Mouse (Mus musculus): ENCODE measurements around the gene Cox8a.

Gene Cox8a

GRCm38 (mm10) chr19:7217162-7217925 lies at the start of gene Cox8a:
Gene Cox8a, minus strand, starts transcription at chr19:7217616.
- peak; percentile 89 to 90 for DNase-seq (ENCODE audit: low read depth in 2 of 2, low spot score in 2 of 2)

GRCm38 (mm10) chr19:7266421-7266831 lies 49.0 kb upstream of the Cox8a start:
- DNase-seq (ENCODE audit: low read depth in 2 of 2, low spot score in 2 of 2): no peak

- DNase-seq (ENCODE audit: low read depth in 2 of 2, low spot score in 2 of 2): no peak
Measured at GRCm38 (mm10) chr19:7265478-7266191, 48.2 kb upstream of the Cox8a start.

DNA sequence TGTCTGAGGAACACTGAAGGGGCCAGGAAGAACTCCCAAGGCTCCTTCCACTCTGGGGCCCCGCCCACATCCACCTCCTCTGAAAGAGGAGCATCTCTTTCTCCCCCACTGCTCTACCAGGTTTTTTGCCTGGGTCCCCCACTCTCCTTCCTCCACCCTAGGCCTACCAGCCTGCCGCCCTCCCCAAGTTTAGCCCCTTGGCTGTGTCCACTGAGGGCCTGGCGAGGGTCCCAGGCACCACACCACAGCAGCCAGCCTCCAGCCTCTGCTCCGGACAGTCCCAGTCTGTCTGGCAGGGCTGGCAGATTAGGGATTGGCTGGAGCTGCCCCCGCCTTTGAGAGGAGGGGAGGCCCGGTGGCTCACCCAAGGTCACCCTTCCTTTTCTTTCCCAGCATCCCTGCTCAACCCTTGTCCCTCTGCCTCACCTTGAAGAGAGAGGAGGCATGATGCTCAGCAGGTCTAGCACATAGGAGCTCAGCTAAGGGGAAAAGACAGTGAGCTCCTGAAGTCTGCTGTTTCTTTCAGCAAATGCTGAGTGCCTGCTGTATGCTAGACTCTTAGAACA lies 47.4 kb upstream of the Cox8a start:
- no peak for DNase-seq (ENCODE audit: low read depth in 2 of 2, low spot score in 2 of 2)

GRCm38 (mm10) chr19:7264088-7264765 lies 46.8 kb upstream of the Cox8a start:
- peak; percentile 76 to 83 for DNase-seq (ENCODE audit: low read depth in 2 of 2, low spot score in 2 of 2)

DNA sequence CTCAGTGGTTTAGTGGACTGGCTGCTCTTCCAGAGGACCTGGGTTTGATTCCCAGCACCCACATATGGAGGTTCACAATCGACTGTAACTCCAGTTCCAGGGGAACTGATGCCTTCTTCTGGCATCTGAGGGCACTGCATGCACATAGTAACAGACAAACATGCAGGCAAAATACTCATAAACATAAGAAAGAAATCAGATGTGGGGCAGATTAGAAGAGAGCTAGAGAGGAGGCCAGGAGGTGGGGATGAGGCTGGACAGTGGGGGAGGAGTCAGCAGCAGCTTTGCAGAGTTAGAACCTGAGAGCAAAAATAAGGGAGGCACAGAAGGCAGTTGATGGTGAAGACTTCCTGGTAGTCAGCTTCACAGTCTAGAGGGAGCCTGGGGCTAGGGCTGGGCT lies 45.2 kb upstream of the Cox8a start:
- DNase-seq (ENCODE audit: low read depth in 2 of 2, low spot score in 2 of 2): no peak

- no peak for DNase-seq (ENCODE audit: low read depth in 2 of 2, low spot score in 2 of 2)
Measured at GRCm38 (mm10) chr19:7261964-7262363, 44.5 kb upstream of the Cox8a start.

DNA sequence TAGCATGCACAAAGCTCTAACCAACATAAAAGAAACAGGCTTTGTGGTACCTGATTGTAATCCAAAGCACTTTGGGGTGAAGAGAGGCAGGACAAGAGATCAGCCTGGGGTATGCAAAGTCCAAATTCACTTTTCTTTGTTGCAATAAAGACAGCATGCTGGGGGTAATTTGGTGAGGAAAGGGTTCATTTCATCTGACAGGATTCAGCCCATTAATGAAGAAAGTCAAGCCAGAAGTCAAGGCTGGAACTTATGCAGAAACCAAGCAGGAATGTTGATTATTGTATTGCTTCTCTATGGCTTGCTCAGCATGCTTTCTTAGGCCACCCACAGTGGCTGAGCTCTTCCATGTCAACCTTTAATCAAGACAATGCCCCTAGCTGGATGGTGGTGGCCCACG lies 44.1 kb upstream of the Cox8a start:
- DNase-seq (ENCODE audit: low read depth in 2 of 2, low spot score in 2 of 2): no peak

DNA sequence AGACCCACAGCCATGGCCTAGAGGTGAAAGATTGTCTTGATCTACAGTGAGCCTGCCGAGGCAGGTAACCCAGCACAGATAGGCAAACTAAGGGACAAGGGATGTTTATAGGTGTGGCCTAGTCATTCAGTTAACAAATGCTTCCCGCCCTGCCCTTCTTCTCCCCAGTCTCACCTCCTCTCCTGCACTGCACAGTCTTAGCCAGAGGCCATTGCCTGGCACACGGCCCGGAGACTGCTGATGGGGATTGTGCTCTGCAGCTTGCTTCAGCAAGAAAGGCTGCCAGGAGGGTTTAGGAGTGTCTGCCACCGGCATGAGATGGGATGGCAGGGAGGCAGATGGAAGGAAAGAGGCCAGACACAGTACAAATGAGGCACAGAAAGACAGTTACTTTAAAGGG lies 40.5 kb upstream of the Cox8a start:
- DNase-seq (ENCODE audit: low read depth in 2 of 2, low spot score in 2 of 2): no peak

DNA sequence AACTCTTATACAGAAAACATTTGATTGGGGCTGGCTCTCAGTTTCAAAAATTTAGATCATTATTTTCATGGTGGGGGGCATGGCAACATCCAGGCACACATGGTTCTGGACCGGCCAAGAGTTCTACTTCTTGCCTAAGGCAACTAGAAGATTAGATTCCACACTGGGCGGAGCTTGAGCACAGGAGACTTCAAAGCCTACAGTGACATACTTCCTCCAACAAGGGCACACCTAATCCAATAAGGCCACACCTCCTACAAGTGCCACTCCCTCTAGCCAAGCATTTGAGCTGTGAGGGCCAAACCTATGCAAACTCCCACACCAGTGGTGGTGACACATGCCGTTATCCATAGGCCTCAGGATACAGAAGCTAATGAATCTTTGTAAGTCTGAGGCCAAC lies 28.6 kb upstream of the Cox8a start:
- DNase-seq (ENCODE audit: low read depth in 2 of 2, low spot score in 2 of 2): no peak

GRCm38 (mm10) chr19:7240782-7241690 lies 23.6 kb upstream of the Cox8a start, which contains the start of gene Naa40:
Gene Naa40, minus strand, starts transcription at chr19:7241183.
- peak; percentile 90 to 93 for DNase-seq (ENCODE audit: low read depth in 2 of 2, low spot score in 2 of 2)

- no peak for DNase-seq (ENCODE audit: low read depth in 2 of 2, low spot score in 2 of 2)
Measured at GRCm38 (mm10) chr19:7240291-7240690, 22.9 kb upstream of the Cox8a start.

- DNase-seq (ENCODE audit: low read depth in 2 of 2, low spot score in 2 of 2): no peak
Measured at GRCm38 (mm10) chr19:7239574-7239973, 22.2 kb upstream of the Cox8a start.

DNA sequence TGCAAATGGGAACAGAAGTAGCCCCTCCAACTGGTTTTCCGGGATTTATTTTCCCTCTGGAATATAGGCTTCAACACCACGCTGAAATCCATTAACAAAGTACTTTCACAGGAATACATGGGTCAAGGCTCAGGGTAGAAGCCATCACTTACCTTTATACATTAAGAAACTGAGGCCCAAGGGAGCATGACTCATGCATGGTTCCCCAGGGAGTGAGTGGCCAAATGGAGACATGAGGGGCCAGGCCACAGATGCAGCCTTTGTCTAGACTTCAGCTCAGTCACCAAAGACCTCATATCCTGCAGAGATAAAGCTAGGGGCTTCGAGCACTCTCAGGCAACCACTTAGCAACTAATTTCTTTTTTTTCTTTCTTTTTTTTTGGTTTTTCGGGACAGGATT lies 19.3 kb upstream of the Cox8a start:
- no peak for DNase-seq (ENCODE audit: low read depth in 2 of 2, low spot score in 2 of 2)

DNA sequence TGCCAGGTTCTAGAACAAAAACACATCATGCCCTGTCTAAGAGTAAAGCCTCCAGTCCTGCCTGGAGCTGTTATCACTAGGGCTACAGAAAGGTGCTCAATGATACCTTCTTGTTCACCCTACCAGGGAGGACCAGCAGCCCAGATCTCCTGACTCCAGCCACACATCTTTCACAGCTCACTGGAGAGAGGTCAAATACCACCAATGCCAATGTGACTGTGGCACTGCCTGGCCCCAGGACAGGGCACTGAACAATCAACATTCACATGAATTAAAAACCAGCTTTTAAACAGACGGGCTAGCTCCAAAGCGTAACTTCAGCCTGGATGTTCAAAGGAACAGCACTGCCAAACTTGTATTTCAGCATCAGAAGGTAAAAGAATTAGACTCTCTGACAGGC lies 18.6 kb upstream of the Cox8a start:
- DNase-seq (ENCODE audit: low read depth in 2 of 2, low spot score in 2 of 2): no peak

- no peak for DNase-seq (ENCODE audit: low read depth in 2 of 2, low spot score in 2 of 2)
Measured at GRCm38 (mm10) chr19:7235461-7235860, 18.0 kb upstream of the Cox8a start.

- DNase-seq (ENCODE audit: low read depth in 2 of 2, low spot score in 2 of 2): peak; percentile 70 to 78
Measured at GRCm38 (mm10) chr19:7234537-7235221, 17.3 kb upstream of the Cox8a start.

- no peak for DNase-seq (ENCODE audit: low read depth in 2 of 2, low spot score in 2 of 2)
Measured at GRCm38 (mm10) chr19:7226511-7226914, 9.1 kb upstream of the Cox8a start.

- no peak for DNase-seq (ENCODE audit: low read depth in 2 of 2, low spot score in 2 of 2)
Measured at GRCm38 (mm10) chr19:7225096-7225690, 7.8 kb upstream of the Cox8a start.

GRCm38 (mm10) chr19:7224253-7224652 lies 6.8 kb upstream of the Cox8a start:
- no peak for DNase-seq (ENCODE audit: low read depth in 2 of 2, low spot score in 2 of 2)

All from CD8-positive naive resting alpha-beta T cell, adult 2 months (primary cell).